8 mouse cellular contexts compared by ENCODE assay signal in the genomic region with DNA sequence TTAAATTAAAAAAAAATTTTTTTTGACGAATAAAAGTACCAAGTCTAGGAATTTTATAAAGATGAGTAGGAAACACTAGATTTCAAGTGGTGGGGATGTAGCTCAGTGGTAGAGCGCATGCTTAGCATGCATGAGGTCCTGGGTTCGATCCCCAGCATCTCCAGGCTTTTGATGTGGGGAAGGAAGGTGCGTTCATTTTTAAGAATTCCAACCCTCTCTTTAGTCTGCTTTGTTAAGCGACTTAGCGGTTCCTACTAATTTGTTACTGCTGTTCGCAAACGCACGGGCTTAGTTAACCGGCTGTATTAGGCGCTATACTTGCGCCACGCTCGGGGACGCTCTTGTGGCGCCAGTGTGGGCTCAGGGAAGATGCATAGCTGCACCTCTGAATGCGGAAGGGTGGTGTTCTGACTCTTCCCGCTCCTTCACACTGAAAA. TPM values are rescaled to one million over a fixed set of nuclear protein-coding genes. Genes with fewer than 3 reads are reported as not detected.
DNase-seq lines count a peak whose midpoint lies in the region; ATAC-seq and TF ChIP-seq lines count a peak whose summit lies in the region.

No protein-coding gene starts in this region.

- 0 out of 2 replicates have a peak overlapping the region, but pooled peaks have one; percentile 23 for H3K9ac ChIP-seq in kidney, embryonic 14.5 days (ENCODE audit: low read depth, low read length)
- no peak overlapping the region for H3K9ac ChIP-seq in embryonic facial prominence, embryonic 15.5 days
- H3K9ac ChIP-seq in intestine, embryonic 14.5 days (ENCODE audit: low read length), result no peak overlapping the region; the same call in 1 of the 2 replicates
- no peak overlapping the region; the same call in 1 of the 2 replicates for H3K9ac ChIP-seq in liver, embryonic 14.5 days (replicated peaks)

- peak overlapping the region; percentile 72 for H3K4me2 ChIP-seq in kidney, embryonic 14.5 days (replicated peaks; ENCODE audit: low read depth, low read length)
- peak overlapping the region; percentile 60 for H3K4me2 ChIP-seq in embryonic facial prominence, embryonic 15.5 days (replicated peaks)
- peak overlapping the region; percentile 69 for H3K4me2 ChIP-seq in intestine, embryonic 14.5 days (ENCODE audit: low read length)
- peak overlapping the region; percentile 79 for H3K4me2 ChIP-seq in liver, embryonic 14.5 days (ENCODE audit: low read depth)

- no peak for TF ChIP-seq CTCF in kidney, adult 2 months (conservative IDR thresholded peaks at IDR 0.05; ENCODE audit: insufficient read depth, insufficient read length, low read depth, low read length)
- TF ChIP-seq CTCF in liver, embryonic 14.5 days (IDR thresholded peaks at IDR 0.05; ENCODE audit: low read depth), result no peak

- no peak for TF ChIP-seq EP300 in liver, embryonic 14.5 days (IDR thresholded peaks at IDR 0.05; ENCODE audit: low read depth)

- H3K9me3 ChIP-seq in kidney, embryonic 14.5 days (ENCODE audit: control insufficient read depth, low read length), result no peaks in the 10 kb centered on the region
- H3K9me3 ChIP-seq in embryonic facial prominence, embryonic 15.5 days (replicated peaks), result no peaks in the 10 kb centered on the region
- no peaks in the 10 kb centered on the region for H3K9me3 ChIP-seq in intestine, embryonic 14.5 days (ENCODE audit: control insufficient read depth, low read length)
- H3K9me3 ChIP-seq in liver, embryonic 14.5 days (ENCODE audit: control insufficient read depth, low read length), result no peaks in the 10 kb centered on the region

- no peaks in the 10 kb centered on the region for H3K36me3 ChIP-seq in kidney, embryonic 14.5 days (ENCODE audit: control insufficient read depth, insufficient read depth, low read length)
- H3K36me3 ChIP-seq in kidney, adult 2 months (ENCODE audit: control insufficient read depth, insufficient read depth, low read length), result no peaks in the 10 kb centered on the region
- no peaks in the 10 kb centered on the region for H3K36me3 ChIP-seq in embryonic facial prominence, embryonic 15.5 days
- no peaks in the 10 kb centered on the region for H3K36me3 ChIP-seq in intestine, embryonic 14.5 days (ENCODE audit: control insufficient read depth, insufficient read depth, low read length)
- H3K36me3 ChIP-seq in liver, embryonic 14.5 days (replicated peaks; ENCODE audit: control insufficient read depth, insufficient read depth, low read depth), result no peaks in the 10 kb centered on the region

- 1% methylated on average over 18 of the region's 18 CpGs for WGBS in kidney, embryonic 14.5 days
- WGBS in kidney, adult 2 months, result 6% methylated on average over 18 of the region's 18 CpGs
- whole genome bisulfite sequencing in embryonic facial prominence, embryonic 15.5 days, result 1% methylated on average over 18 of the region's 18 CpGs
- 0% methylated on average over 18 of the region's 18 CpGs for WGBS in intestine, embryonic 14.5 days
- WGBS in liver, embryonic 14.5 days (ENCODE audit: insufficient replicate concordance), result under 1% methylated on average over 18 of the region's 18 CpGs

- peaks cover 7% of the 10 kb centered on the region; the same call in 1 of the 2 replicates for H3K4me1 ChIP-seq in kidney, embryonic 14.5 days (ENCODE audit: control insufficient read depth, insufficient read depth, low read length)
- peaks cover 2% of the 10 kb centered on the region; the same call in 1 of the 2 replicates for H3K4me1 ChIP-seq in kidney, adult 2 months (ENCODE audit: control insufficient read depth, insufficient read depth, low read length)
- peaks cover 10% of the 10 kb centered on the region for H3K4me1 ChIP-seq in embryonic facial prominence, embryonic 15.5 days
- no peaks in the 10 kb centered on the region; the same call in 1 of the 2 replicates for H3K4me1 ChIP-seq in intestine, embryonic 14.5 days (replicated peaks; ENCODE audit: control insufficient read depth, insufficient read depth, low read length)
- peaks cover 0 to 31% of the 10 kb centered on the region in 2 experiments; a peak in 3 of 4 replicates for H3K4me1 ChIP-seq in liver, embryonic 14.5 days (replicated peaks; ENCODE audit: control insufficient read depth in 2 of 2, insufficient read depth in 2 of 2, low read length in 1 of 2)

- no peaks in the 10 kb centered on the region for H3K27me3 ChIP-seq in kidney, embryonic 14.5 days (ENCODE audit: control insufficient read depth, insufficient read depth, low read length)
- no peaks in the 10 kb centered on the region for H3K27me3 ChIP-seq in kidney, adult 2 months (replicated peaks; ENCODE audit: control insufficient read depth, insufficient read depth, low read length)
- no peaks in the 10 kb centered on the region; the same call in 1 of the 2 replicates for H3K27me3 ChIP-seq in embryonic facial prominence, embryonic 15.5 days
- 0 out of 2 replicates have a peak, but pooled peaks cover 3% of the 10 kb centered on the region for H3K27me3 ChIP-seq in intestine, embryonic 14.5 days (replicated peaks; ENCODE audit: control insufficient read depth, insufficient read depth, low read length)
- peaks cover 6% of the 10 kb centered on the region for H3K27me3 ChIP-seq in liver, embryonic 14.5 days (ENCODE audit: control insufficient read depth, insufficient read depth, low read length)

- H3K4me3 ChIP-seq in kidney, embryonic 14.5 days (ENCODE audit: low read length), result peak overlapping the region; percentile 40
- no peak overlapping the region for H3K4me3 ChIP-seq in kidney, adult 2 months (ENCODE audit: insufficient read depth, low read depth, low read length)
- H3K4me3 ChIP-seq in embryonic facial prominence, embryonic 15.5 days (replicated peaks), result peak overlapping the region; percentile 44
- H3K4me3 ChIP-seq in intestine, embryonic 14.5 days (ENCODE audit: low read depth, low read length), result peak overlapping the region; percentile 45
- peak overlapping the region; percentile 56 to 66 for H3K4me3 ChIP-seq in liver, embryonic 14.5 days (ENCODE audit: insufficient read depth in 1 of 2, low read depth in 2 of 2, low read length in 2 of 2)

- no peak for DNase-seq in kidney, adult 2 months
- peak; percentile 93 for DNase-seq in brain, adult 2 months (ENCODE audit: low read depth, low spot score)
- peak; percentile 83 for DNase-seq in intestine, embryonic 14.5 days (ENCODE audit: low spot score)
- DNase-seq in liver, embryonic 14.5 days (ENCODE audit: low read depth in 3 of 3, low spot score in 3 of 3), result no peak
- DNase-seq in right cerebral cortex, postnatal 4 days, result peak; percentile 78
- DNase-seq in lung, adult 18-20 months, result no peak

- H3K27ac ChIP-seq in kidney, embryonic 14.5 days (ENCODE audit: low read depth, low read length), result no peak overlapping the region
- H3K27ac ChIP-seq in kidney, adult 2 months (ENCODE audit: insufficient read depth, low read depth, low read length), result no peak overlapping the region
- H3K27ac ChIP-seq in embryonic facial prominence, embryonic 15.5 days (replicated peaks), result no peak overlapping the region
- H3K27ac ChIP-seq in intestine, embryonic 14.5 days (ENCODE audit: low read depth), result no peak overlapping the region
- no peak overlapping the region for H3K27ac ChIP-seq in liver, embryonic 14.5 days

- ATAC-seq in kidney, embryonic 14.5 days (ENCODE audit: low FRiP score, low TSS enrichment), result peak; percentile 88
- ATAC-seq in embryonic facial prominence, embryonic 15.5 days (ENCODE audit: insufficient number of reproducible peaks, low FRiP score, low TSS enrichment, low read depth), result peak; percentile 57
- ATAC-seq in intestine, embryonic 14.5 days (replicated peaks; ENCODE audit: low FRiP score, low TSS enrichment, low read depth), result peak; percentile 84
- ATAC-seq in liver, embryonic 14.5 days (ENCODE audit: insufficient read depth), result peak; percentile 74

- no peak for TF ChIP-seq POLR2A in kidney, adult 2 months (IDR thresholded peaks at IDR 0.05; ENCODE audit: low read depth, low read length)

RNA-seq across cellular contexts. Expression of a gene that starts 32.8 kb away (rescaled TPM):
- polyA plus RNA-seq in kidney, embryonic 14.5 days (2014; fragmentation: Nextera tagmentation; extraction: Ambion mirVana), result not detected in 2 replicates
- polyA plus RNA-seq in kidney, adult 2 months (2012; rRNA removed), result not detected in 2 replicates
- not detected in 2 replicates for polyA plus RNA-seq in embryonic facial prominence, embryonic 15.5 days (2015; fragmentation: Nextera tagmentation; extraction: Ambion mirVana)
- polyA plus RNA-seq in intestine, embryonic 14.5 days (2014; fragmentation: Nextera tagmentation; extraction: Ambion mirVana), result not detected in 2 replicates
- polyA plus RNA-seq in liver, embryonic 14.5 days (2012; rRNA removed), result not detected in 2 replicates
- polyA plus RNA-seq in liver, embryonic 14.5 days (2014; fragmentation: Nextera tagmentation; extraction: Ambion mirVana), result not detected in 2 replicates

RNA-seq across cellular contexts. Expression of a gene that starts 52.2 kb away (rescaled TPM):
- polyA plus RNA-seq in kidney, embryonic 14.5 days (2014; fragmentation: Nextera tagmentation; extraction: Ambion mirVana), result 3.4 and 3.9 TPM in 2 replicates
- 24.6 and 28.9 TPM in 2 replicates for polyA plus RNA-seq in kidney, adult 2 months (2012; rRNA removed)
- not detected in 2 replicates for polyA plus RNA-seq in embryonic facial prominence, embryonic 15.5 days (2015; fragmentation: Nextera tagmentation; extraction: Ambion mirVana)
- 0.43 TPM in 1 of 2 replicates, not detected in the other for polyA plus RNA-seq in intestine, embryonic 14.5 days (2014; fragmentation: Nextera tagmentation; extraction: Ambion mirVana)
- 0.02 TPM in 1 of 2 replicates, not detected in the other for polyA plus RNA-seq in liver, embryonic 14.5 days (2012; rRNA removed)
- polyA plus RNA-seq in liver, embryonic 14.5 days (2014; fragmentation: Nextera tagmentation; extraction: Ambion mirVana), result not detected in 2 replicates

Comparison
In these comparisons a context has a peak if more than half of its experiments do, and no peak if none do; other contexts are left out.
1. DNase-seq: peak in brain, adult 2 months (single experiment), intestine, embryonic 14.5 days (single experiment) and right cerebral cortex, postnatal 4 days (single experiment); none in kidney, adult 2 months (single experiment), liver, embryonic 14.5 days (0 of 3) and lung, adult 18-20 months (0 of 2).
2. Peak in every context shown above with its lines, with median percentiles within 50 percentile points of each other: ATAC-seq and H3K4me2 ChIP-seq.